Mouse (Mus musculus) G1E (cell line): ENCODE measurements at regions not wholly inside any gene's neighbourhood (a gene's known extent, or its start where the extent isn't known, plus 50 kb on each side); places are given as distances from the start of the nearest gene placed in this dataset.

Experiments
- ATAC-seq: 2 replicates; pipeline ENCODE4 v1.8.0; 2016; ENCODE audit warnings: mild to moderate bottlenecking; ENCODE audit not compliant: insufficient number of reproducible peaks, poor library complexity, low FRiP score, severe bottlenecking; ENCODE audit errors: extremely low read depth
- DNase-seq: peaks from one replicate; pipeline ENCODE4 v3.0.0; 2012; ENCODE audit warnings: low spot score
- H3K27me3 ChIP-seq: 2 replicates; pipeline ENCODE4 v1.6.1; 2012; ENCODE audit warnings: mild to moderate bottlenecking, low read length, inconsistent platforms; ENCODE audit not compliant: insufficient read depth
- H3K36me3 ChIP-seq: replicated peaks from 2 replicates; pipeline ENCODE3; 2012; ENCODE audit warnings: mild to moderate bottlenecking, inconsistent platforms
- H3K4me1 ChIP-seq: 2 replicates; pipeline ENCODE4 v1.6.1; 2012; ENCODE audit warnings: low read depth, low read length, inconsistent platforms, mixed read lengths; ENCODE audit not compliant: insufficient read depth
- H3K4me3 ChIP-seq: 2 replicates; pipeline ENCODE4 v1.5.1; 2012; ENCODE audit warnings: low read depth, mild to moderate bottlenecking, inconsistent platforms, low read length, moderate library complexity, mixed read lengths
- H3K9me3 ChIP-seq: replicated peaks from 2 replicates; pipeline ENCODE4 v1.6.1; 2012; ENCODE audit warnings: inconsistent platforms
- CTCF ChIP-seq: IDR thresholded peaks from 2 replicates; pipeline ENCODE4 v1.5.1; 2012; ENCODE audit warnings: low read depth, low read length, inconsistent platforms, mixed read lengths
- GATA1 ChIP-seq: IDR thresholded peaks from 2 replicates; pipeline ENCODE4 v1.6.1; 2012; ENCODE audit warnings: borderline replicate concordance, low read length, inconsistent platforms, mixed read lengths
- GATA2 ChIP-seq: IDR thresholded peaks from 2 replicates; pipeline ENCODE4 v1.6.1; 2012; ENCODE audit warnings: low read depth, low read length, inconsistent platforms, borderline replicate concordance
- POLR2AphosphoS5 ChIP-seq: IDR thresholded peaks from 2 replicates; pipeline ENCODE4 v1.6.1; 2012; ENCODE audit warnings: low read depth, low read length, inconsistent platforms; ENCODE audit not compliant: insufficient replicate concordance
- TAL1 ChIP-seq: conservative IDR thresholded peaks from 2 replicates; pipeline ENCODE4 v1.6.1; 2012; ENCODE audit warnings: low read depth, low read length, inconsistent platforms, mixed read lengths

- Histone ChIP-seq H3K9me3 (0 out of 2 replicates have a peak, but pooled peaks cover 4% of the 10 kb centered on the region), H3K27me3 (peaks cover 13% of the 10 kb centered on the region; the same call in 1 of the 2 replicates), H3K4me3 (no peak overlapping the region), H3K4me1 (no peaks in the 10 kb centered on the region), H3K36me3 (no peaks in the 10 kb centered on the region)
- DNase-seq (no peak), ATAC-seq (no peak)
- TF ChIP-seq GATA1 (no peak), GATA2 (no peak), CTCF (no peak), TAL1 (no peak), POLR2AphosphoS5 (no peak)
These were observed 89.8 kb downstream of the Fam161a start for GRCm38 (mm10) chr11:23097223-23097490.

GRCm38 (mm10) chr11:23114636-23115035 is 107.3 kb downstream of the Fam161a start:
- DNase-seq (no peak), ATAC-seq (no peak)
- Histone ChIP-seq H3K4me1 (no peaks in the 10 kb centered on the region), H3K9me3 (no peaks in the 10 kb centered on the region), H3K4me3 (no peak overlapping the region), H3K27me3 (peaks cover 8% of the 10 kb centered on the region; the same call in 1 of the 2 replicates), H3K36me3 (no peaks in the 10 kb centered on the region)
- no peak for TF ChIP-seq POLR2AphosphoS5
- no peak for TF ChIP-seq GATA1
- TF ChIP-seq CTCF, result no peak
- no peak for TF ChIP-seq GATA2

- Histone ChIP-seq H3K27me3 (peaks cover 9% of the 10 kb centered on the region), H3K9me3 (no peaks in the 10 kb centered on the region), H3K36me3 (no peaks in the 10 kb centered on the region), H3K4me1 (peaks cover 8% of the 10 kb centered on the region), H3K4me3 (no peak overlapping the region)
- TF ChIP-seq TAL1, result no peak
- no peak for TF ChIP-seq GATA2
- no peak for TF ChIP-seq CTCF
- TF ChIP-seq GATA1, result no peak
- no peak for TF ChIP-seq POLR2AphosphoS5
- DNase-seq (no peak), ATAC-seq (no peak)
These were observed 113.3 kb downstream of the Fam161a start for GRCm38 (mm10) chr11:23120533-23121210.

GRCm38 (mm10) chr11:23124198-23124951 is 117.0 kb downstream of the Fam161a start:
- no peaks in the 10 kb centered on the region for H3K36me3 ChIP-seq
- no peak for ATAC-seq
- TF ChIP-seq POLR2AphosphoS5 (no peak), TAL1 (no peak), GATA2 (no peak), GATA1 (no peak), CTCF (no peak)
- peak overlapping the region; percentile 54; the same call in 1 of the 2 replicates for H3K4me3 ChIP-seq
- H3K9me3 ChIP-seq, result no peaks in the 10 kb centered on the region
- peaks cover 6% of the 10 kb centered on the region; the same call in 1 of the 2 replicates for H3K27me3 ChIP-seq
- DNase-seq, result peak; percentile 21
- H3K4me1 ChIP-seq, result peaks cover 8% of the 10 kb centered on the region

- Histone ChIP-seq H3K27me3 (no peaks in the 10 kb centered on the region; the same call in 1 of the 2 replicates), H3K9me3 (no peaks in the 10 kb centered on the region), H3K4me1 (no peaks in the 10 kb centered on the region), H3K36me3 (no peaks in the 10 kb centered on the region), H3K4me3 (no peak overlapping the region)
- TF ChIP-seq CTCF (no peak), TAL1 (no peak), POLR2AphosphoS5 (no peak), GATA1 (no peak), GATA2 (no peak)
- ATAC-seq (no peak), DNase-seq (no peak)
These were observed 123.8 kb downstream of the Fam161a start for GRCm38 (mm10) chr11:23131122-23131521.

GRCm38 (mm10) chr11:23131632-23132031 is 124.2 kb upstream of the Xpo1 start:
- Histone ChIP-seq H3K27me3 (peaks cover 4% of the 10 kb centered on the region; the same call in 1 of the 2 replicates), H3K9me3 (no peaks in the 10 kb centered on the region), H3K4me1 (no peaks in the 10 kb centered on the region), H3K36me3 (no peaks in the 10 kb centered on the region), H3K4me3 (no peak overlapping the region)
- TF ChIP-seq GATA2 (no peak), CTCF (no peak), TAL1 (no peak), POLR2AphosphoS5 (no peak), GATA1 (no peak)
- DNase-seq (no peak), ATAC-seq (no peak)
